Mouse (Mus musculus) stomach, postnatal 0 days (tissue): ENCODE data around the gene Nxpe3.

Experiments
- CTCF ChIP-seq: IDR thresholded peaks from 2 replicates; pipeline ENCODE4 v1.5.1; 2016; ENCODE audit warnings: antibody characterized with exemption, low read depth, mild to moderate bottlenecking, moderate library complexity
- EP300 ChIP-seq: optimal IDR thresholded peaks from 2 replicates; pipeline ENCODE3; 2016; ENCODE audit warnings: antibody characterized with exemption

GRCm38 (mm10) chr16:55933681-55934343 lies 38.7 kb upstream of the Nxpe3 start:
- TF ChIP-seq EP300 (no peak), CTCF (peak; percentile 18; the same call in 1 of the 2 replicates)
